Mouse (Mus musculus) brain, embryonic 14.5 days (tissue): ENCODE measurements around the gene Oas2.

Experiments used
- CTCF ChIP-seq: fragments of 200-500 bp; IDR thresholded peaks from 2 replicates; pipeline ENCODE4 v1.5.1; 2012; ENCODE audit warnings: inconsistent platforms, mild to moderate bottlenecking, moderate library complexity, borderline replicate concordance; ENCODE audit not compliant: insufficient read depth, insufficient read length; ENCODE audit errors: extremely low read depth
- POLR2A ChIP-seq: fragments of 200-500 bp; IDR thresholded peaks from 2 replicates; pipeline ENCODE4 v1.6.1; 2012; ENCODE audit warnings: mild to moderate bottlenecking, inconsistent platforms, borderline replicate concordance; ENCODE audit not compliant: poor library complexity, insufficient read depth, insufficient read length, severe bottlenecking; ENCODE audit errors: extremely low read depth

GRCm38 (mm10) chr5:120694695-120695074, 55.0 kb downstream of the Oas2 start:
- no peak for TF ChIP-seq POLR2A
- TF ChIP-seq CTCF: no peak
